Mouse (Mus musculus): ENCODE data around the gene Plscr5. TPM values are rescaled to one million over a fixed set of nuclear protein-coding genes. Genes with fewer than 3 reads are reported as not detected.

The Plscr5 gene
- total RNA-seq, 2 experiments from 2014 or later = not detected

- no peak for DNase-seq (ENCODE audit: low spot score in 2 of 2)
These were observed 17.1 kb downstream of the Plscr5 start for GRCm38 (mm10) chr9:92209850-92210249.

GRCm38 (mm10) chr9:92210386-92210967 lies 17.7 kb downstream of the Plscr5 start:
- Histone ChIP-seq H3K4me3 (no peak overlapping the region), H3K27ac (no peak overlapping the region)
- TF ChIP-seq CTCF (conservative IDR thresholded peaks at IDR 0.05) = no peak
- no peak for DNase-seq (ENCODE audit: low spot score in 2 of 2)

More at GRCm38 (mm10) chr9:92209850-92210249, 17.1 kb downstream of the Plscr5 start:
- Histone ChIP-seq H3K4me3 (no peak overlapping the region), H3K27ac (no peak overlapping the region)
- no peak for TF ChIP-seq CTCF (conservative IDR thresholded peaks at IDR 0.05)

- DNase-seq (ENCODE audit: low spot score in 2 of 2) = no peak
- no peak overlapping the region for H3K27ac ChIP-seq
- TF ChIP-seq CTCF (conservative IDR thresholded peaks at IDR 0.05) = no peak
- H3K4me3 ChIP-seq = no peak overlapping the region
These were observed 18.3 kb downstream of the Plscr5 start for GRCm38 (mm10) chr9:92211048-92211447.

- DNase-seq (ENCODE audit: low spot score in 2 of 2) = peak in 1 of 2 experiments; percentile 10
- no peak overlapping the region for H3K4me3 ChIP-seq
- peak; percentile 71 for TF ChIP-seq CTCF (conservative IDR thresholded peaks at IDR 0.05)
- H3K27ac ChIP-seq = no peak overlapping the region
These were observed 24.7 kb downstream of the Plscr5 start for GRCm38 (mm10) chr9:92217484-92217883.

- H3K4me3 ChIP-seq = no peak overlapping the region
- no peak overlapping the region for H3K27ac ChIP-seq
- TF ChIP-seq CTCF (conservative IDR thresholded peaks at IDR 0.05) = no peak
- DNase-seq (ENCODE audit: low spot score in 2 of 2) = no peak
These were observed 25.2 kb downstream of the Plscr5 start for GRCm38 (mm10) chr9:92217896-92218295.

- no peak overlapping the region for H3K4me3 ChIP-seq
These were observed 27.4 kb downstream of the Plscr5 start for GRCm38 (mm10) chr9:92220151-92220550.

GRCm38 (mm10) chr9:92221480-92221879 lies 28.7 kb downstream of the Plscr5 start:
- H3K4me3 ChIP-seq = no peak overlapping the region
- DNase-seq (ENCODE audit: low spot score in 2 of 2) = no peak
- H3K27ac ChIP-seq = no peak overlapping the region
- no peak for TF ChIP-seq CTCF (conservative IDR thresholded peaks at IDR 0.05)

More at GRCm38 (mm10) chr9:92220151-92220550, 27.4 kb downstream of the Plscr5 start:
- H3K27ac ChIP-seq = no peak overlapping the region
- DNase-seq (ENCODE audit: low spot score in 2 of 2) = no peak
- TF ChIP-seq CTCF (conservative IDR thresholded peaks at IDR 0.05) = no peak

GRCm38 (mm10) chr9:92224598-92225231 lies 32.0 kb downstream of the Plscr5 start:
- H3K27ac ChIP-seq = no peak overlapping the region
- H3K4me3 ChIP-seq = no peak overlapping the region
- no peak for TF ChIP-seq CTCF (conservative IDR thresholded peaks at IDR 0.05)
- no peak for DNase-seq (ENCODE audit: low spot score in 2 of 2)

- Histone ChIP-seq H3K4me3 (no peak overlapping the region), H3K27ac (no peak overlapping the region)
- no peak for TF ChIP-seq CTCF (conservative IDR thresholded peaks at IDR 0.05)
- DNase-seq (ENCODE audit: low spot score in 2 of 2) = no peak
These were observed 33.5 kb downstream of the Plscr5 start for GRCm38 (mm10) chr9:92226127-92226655.

- no peak for DNase-seq (ENCODE audit: low spot score in 2 of 2)
These were observed 34.1 kb downstream of the Plscr5 start for GRCm38 (mm10) chr9:92226795-92227194.

GRCm38 (mm10) chr9:92228867-92229832 lies 36.4 kb downstream of the Plscr5 start:
- no peak for TF ChIP-seq CTCF (conservative IDR thresholded peaks at IDR 0.05)
- H3K4me3 ChIP-seq = no peak overlapping the region
- DNase-seq (ENCODE audit: low spot score in 2 of 2) = no peak
- no peak overlapping the region for H3K27ac ChIP-seq

More at GRCm38 (mm10) chr9:92226795-92227194, 34.1 kb downstream of the Plscr5 start:
- TF ChIP-seq CTCF (conservative IDR thresholded peaks at IDR 0.05) = no peak
- Histone ChIP-seq H3K27ac (no peak overlapping the region), H3K4me3 (no peak overlapping the region)

- no peak overlapping the region for H3K27ac ChIP-seq
- TF ChIP-seq CTCF (conservative IDR thresholded peaks at IDR 0.05) = no peak
- no peak overlapping the region for H3K4me3 ChIP-seq
- no peak for DNase-seq (ENCODE audit: low spot score in 2 of 2)
These were observed 37.1 kb downstream of the Plscr5 start for GRCm38 (mm10) chr9:92229833-92230205.
